Mouse (Mus musculus): Measurements from ENCODE around the gene Gm20388. TPM values are rescaled to one million over a fixed set of nuclear protein-coding genes. Genes with fewer than 3 reads are reported as not detected.

The Gm20388 gene
- total RNA-seq, 1 experiment: 27.0 TPM

GRCm38 (mm10) chr8:121162906-121163695 lies 1252.5 kb downstream of the Gm20388 start:
- no peaks in the 10 kb centered on the region for H3K4me1 ChIP-seq (ENCODE audit: control insufficient read depth in 2 of 2, insufficient read depth in 2 of 2, low read length in 2 of 2, poor library complexity in 1 of 2)
- no peak overlapping the region for H3K27ac ChIP-seq (ENCODE audit: insufficient read depth, low read depth, low read length, poor library complexity, severe bottlenecking)
- no peaks in the 10 kb centered on the region for H3K36me3 ChIP-seq (ENCODE audit: control insufficient read depth, insufficient read depth, low read length, poor library complexity, severe bottlenecking)
- no peak for TF ChIP-seq ZC3H11A (IDR thresholded peaks at IDR 0.05; ENCODE audit: borderline replicate concordance, low read depth, low read length)
- no peak for TF ChIP-seq ZNF384 (IDR thresholded peaks at IDR 0.05; ENCODE audit: low read depth, low read length)
- no peak for TF ChIP-seq MAFK (IDR thresholded peaks at IDR 0.05; ENCODE audit: insufficient read depth, low read depth, low read length)
- no peak for TF ChIP-seq CHD2 (IDR thresholded peaks at IDR 0.05; ENCODE audit: low read depth, low read length)
- no peak for TF ChIP-seq HCFC1 (IDR thresholded peaks at IDR 0.05; ENCODE audit: borderline replicate concordance, insufficient read depth, low read length)
- H3K9me3 ChIP-seq (ENCODE audit: control insufficient read depth, insufficient read depth, low read depth, low read length): no peaks in the 10 kb centered on the region
- in situ Hi-C loops (cut with MboI; ENCODE audit: low sequenced_read_pairs in 2 of 2, unreplicated experiment in 2 of 2): no loop called here
- H3K4me3 ChIP-seq (ENCODE audit: insufficient read depth in 1 of 2, low read depth in 1 of 2, low read length in 2 of 2, poor library complexity in 1 of 2, severe bottlenecking in 1 of 2): no peak overlapping the region
- H3K9ac ChIP-seq (ENCODE audit: insufficient read depth, low read depth, low read length, poor library complexity, severe bottlenecking): no peak overlapping the region
- DNase-seq (ENCODE audit: low read depth, low spot score): no peak

DNA sequence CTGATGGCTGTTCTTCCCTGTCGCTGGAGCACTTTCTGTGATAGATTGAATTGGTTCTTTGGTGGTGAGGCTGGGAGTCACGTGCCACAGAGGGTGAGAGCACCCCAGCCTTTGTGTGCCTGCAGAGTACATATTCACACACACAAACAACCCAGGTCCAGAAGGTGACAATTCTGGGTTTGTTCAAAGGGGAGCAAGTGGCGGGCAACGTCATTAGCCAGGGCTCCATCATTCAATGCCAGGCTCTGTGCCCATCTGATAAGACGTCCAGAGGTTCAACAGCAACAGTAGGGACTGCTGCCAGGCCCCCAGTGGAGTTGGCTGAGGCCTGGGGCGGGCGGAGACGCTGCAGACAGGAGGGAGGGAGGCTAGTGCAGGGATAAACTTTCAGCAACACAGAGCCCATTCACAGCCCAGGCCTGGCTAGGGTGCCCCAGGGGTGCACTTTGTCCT lies 1253.4 kb downstream of the Gm20388 start:
- Histone ChIP-seq H3K4me3 (ENCODE audit: insufficient read depth in 1 of 2, low read depth in 1 of 2, low read length in 2 of 2, poor library complexity in 1 of 2, severe bottlenecking in 1 of 2) (no peak overlapping the region), H3K9me3 (ENCODE audit: control insufficient read depth, insufficient read depth, low read depth, low read length) (no peaks in the 10 kb centered on the region), H3K27ac (ENCODE audit: insufficient read depth, low read depth, low read length, poor library complexity, severe bottlenecking) (no peak overlapping the region), H3K4me1 (ENCODE audit: control insufficient read depth in 2 of 2, insufficient read depth in 2 of 2, low read length in 2 of 2, poor library complexity in 1 of 2) (no peaks in the 10 kb centered on the region), H3K36me3 (ENCODE audit: control insufficient read depth, insufficient read depth, low read length, poor library complexity, severe bottlenecking) (no peaks in the 10 kb centered on the region), H3K9ac (ENCODE audit: insufficient read depth, low read depth, low read length, poor library complexity, severe bottlenecking) (no peak overlapping the region)
- no peak for TF ChIP-seq ZNF384 (IDR thresholded peaks at IDR 0.05; ENCODE audit: low read depth, low read length)
- no peak for TF ChIP-seq HCFC1 (IDR thresholded peaks at IDR 0.05; ENCODE audit: borderline replicate concordance, insufficient read depth, low read length)
- TF ChIP-seq ZC3H11A (IDR thresholded peaks at IDR 0.05; ENCODE audit: borderline replicate concordance, low read depth, low read length): no peak
- TF ChIP-seq CHD2 (IDR thresholded peaks at IDR 0.05; ENCODE audit: low read depth, low read length): no peak
- no peak for TF ChIP-seq MAFK (IDR thresholded peaks at IDR 0.05; ENCODE audit: insufficient read depth, low read depth, low read length)
- in situ Hi-C loops (cut with MboI; ENCODE audit: low sequenced_read_pairs in 2 of 2, unreplicated experiment in 2 of 2): no loop called here
- no peak for DNase-seq (ENCODE audit: low read depth, low spot score)

DNA sequence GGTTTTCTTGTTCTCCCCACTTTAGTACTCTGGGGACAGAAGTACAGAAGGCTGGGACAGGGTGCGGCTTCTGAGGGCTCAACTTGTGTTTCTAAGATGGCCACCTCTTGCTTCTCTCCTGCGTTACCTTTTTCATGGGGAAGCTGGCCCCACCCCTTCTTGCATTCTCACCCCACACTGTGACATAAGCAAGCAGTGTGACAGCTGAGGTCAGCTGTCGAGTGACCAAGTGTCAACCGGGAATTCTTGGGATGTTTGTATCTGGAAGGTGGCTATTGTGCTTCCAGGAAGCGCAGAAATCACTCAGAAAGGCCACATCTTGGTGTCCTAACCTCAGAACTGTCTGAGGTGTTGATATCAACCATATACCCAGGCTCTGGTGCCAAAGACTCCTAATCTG lies 1257.4 kb downstream of the Gm20388 start:
- Histone ChIP-seq H3K4me1 (ENCODE audit: control insufficient read depth in 2 of 2, insufficient read depth in 2 of 2, low read length in 2 of 2, poor library complexity in 1 of 2) (no peaks in the 10 kb centered on the region), H3K9ac (ENCODE audit: insufficient read depth, low read depth, low read length, poor library complexity, severe bottlenecking) (no peak overlapping the region), H3K9me3 (ENCODE audit: control insufficient read depth, insufficient read depth, low read depth, low read length) (no peaks in the 10 kb centered on the region), H3K27ac (ENCODE audit: insufficient read depth, low read depth, low read length, poor library complexity, severe bottlenecking) (no peak overlapping the region), H3K36me3 (ENCODE audit: control insufficient read depth, insufficient read depth, low read length, poor library complexity, severe bottlenecking) (no peaks in the 10 kb centered on the region), H3K4me3 (ENCODE audit: insufficient read depth in 1 of 2, low read depth in 1 of 2, low read length in 2 of 2, poor library complexity in 1 of 2, severe bottlenecking in 1 of 2) (no peak overlapping the region)
- TF ChIP-seq HCFC1 (IDR thresholded peaks at IDR 0.05; ENCODE audit: borderline replicate concordance, insufficient read depth, low read length) (no peak), ZC3H11A (IDR thresholded peaks at IDR 0.05; ENCODE audit: borderline replicate concordance, low read depth, low read length) (no peak), MAFK (IDR thresholded peaks at IDR 0.05; ENCODE audit: insufficient read depth, low read depth, low read length) (no peak), CHD2 (IDR thresholded peaks at IDR 0.05; ENCODE audit: low read depth, low read length) (no peak), ZNF384 (IDR thresholded peaks at IDR 0.05; ENCODE audit: low read depth, low read length) (no peak)
- in situ Hi-C loops (cut with MboI; ENCODE audit: low sequenced_read_pairs in 2 of 2, unreplicated experiment in 2 of 2): no loop called here
- no peak for DNase-seq (ENCODE audit: low read depth, low spot score)

- in situ Hi-C loops (cut with MboI; ENCODE audit: low sequenced_read_pairs in 2 of 2, unreplicated experiment in 2 of 2): no loop called here
- Histone ChIP-seq H3K4me3 (ENCODE audit: insufficient read depth in 1 of 2, low read depth in 1 of 2, low read length in 2 of 2, poor library complexity in 1 of 2, severe bottlenecking in 1 of 2) (no peak overlapping the region), H3K36me3 (ENCODE audit: control insufficient read depth, insufficient read depth, low read length, poor library complexity, severe bottlenecking) (no peaks in the 10 kb centered on the region), H3K27ac (ENCODE audit: insufficient read depth, low read depth, low read length, poor library complexity, severe bottlenecking) (no peak overlapping the region), H3K9me3 (ENCODE audit: control insufficient read depth, insufficient read depth, low read depth, low read length) (no peaks in the 10 kb centered on the region), H3K4me1 (ENCODE audit: control insufficient read depth in 2 of 2, insufficient read depth in 2 of 2, low read length in 2 of 2, poor library complexity in 1 of 2) (peaks cover 0 to 5% of the 10 kb centered on the region in 2 experiments; a peak in 2 of 4 replicates), H3K9ac (ENCODE audit: insufficient read depth, low read depth, low read length, poor library complexity, severe bottlenecking) (no peak overlapping the region)
- no peak for TF ChIP-seq ZC3H11A (IDR thresholded peaks at IDR 0.05; ENCODE audit: borderline replicate concordance, low read depth, low read length)
- no peak for TF ChIP-seq CHD2 (IDR thresholded peaks at IDR 0.05; ENCODE audit: low read depth, low read length)
- TF ChIP-seq HCFC1 (IDR thresholded peaks at IDR 0.05; ENCODE audit: borderline replicate concordance, insufficient read depth, low read length): no peak
- no peak for TF ChIP-seq MAFK (IDR thresholded peaks at IDR 0.05; ENCODE audit: insufficient read depth, low read depth, low read length)
- no peak for TF ChIP-seq ZNF384 (IDR thresholded peaks at IDR 0.05; ENCODE audit: low read depth, low read length)
- no peak for DNase-seq (ENCODE audit: low read depth, low spot score)
These were observed 1259.5 kb downstream of the Gm20388 start for GRCm38 (mm10) chr8:121170116-121170515.
